Comparison of ENCODE assay signal across 10 mouse cellular contexts in genomic region chr12:104940027-104940386, GRCm38 (mm10).
A peak's percentile ranks its signal among the peaks of the same experiment; 100 is the strongest.
DNase-seq lines count a peak whose midpoint lies in the region; ATAC-seq and TF ChIP-seq lines count a peak whose summit lies in the region.
"Had no signal": no experiment of that assay in that cellular context is flagged by ENCODE, and none has a peak within 500 bp of the region (broad histone marks: within the 10 kb centered on the region; RNA-seq: fewer than 3 reads in every experiment).

No protein-coding gene starts in this region.

- no peak overlapping the region for H3K27ac ChIP-seq in heart, postnatal 0 days (ENCODE audit: low read depth)
- H3K27ac ChIP-seq in heart, adult 2 months: no peak overlapping the region
- no peak overlapping the region for H3K27ac ChIP-seq in neural tube, embryonic 11.5 days (ENCODE audit: low read depth, low read length)
- H3K27ac ChIP-seq in heart, embryonic 11.5 days (ENCODE audit: low read depth, low read length): no peak overlapping the region
- H3K27ac ChIP-seq: heart, embryonic 15.5 days had no signal

- no peaks in the 10 kb centered on the region for H3K79me2 ChIP-seq in heart, adult 2 months (replicated peaks; ENCODE audit: control insufficient read depth, insufficient read depth, low read length)

- no peaks in the 10 kb centered on the region for H3K27me3 ChIP-seq in heart, postnatal 0 days (ENCODE audit: control insufficient read depth, insufficient read depth, low read length)
- no peaks in the 10 kb centered on the region for H3K27me3 ChIP-seq in heart, adult 2 months (ENCODE audit: control insufficient read depth, insufficient read depth, low read length)
- no peaks in the 10 kb centered on the region for H3K27me3 ChIP-seq in neural tube, embryonic 11.5 days (ENCODE audit: control insufficient read depth, insufficient read depth, low read length)
- H3K27me3 ChIP-seq in heart, embryonic 11.5 days (ENCODE audit: control insufficient read depth, insufficient read depth, low read length): peaks cover 5% of the 10 kb centered on the region; the same call in 1 of the 2 replicates

- H3K36me3 ChIP-seq in heart, postnatal 0 days (replicated peaks; ENCODE audit: control insufficient read depth, insufficient read depth, low read length): peaks cover 50% of the 10 kb centered on the region
- H3K36me3 ChIP-seq in heart, adult 2 months (ENCODE audit: control insufficient read depth, insufficient read depth, low read length): no peaks in the 10 kb centered on the region
- no peaks in the 10 kb centered on the region for H3K36me3 ChIP-seq in neural tube, embryonic 11.5 days (ENCODE audit: control insufficient read depth, insufficient read depth, low read length)
- no peaks in the 10 kb centered on the region; the same call in 1 of the 2 replicates for H3K36me3 ChIP-seq in heart, embryonic 11.5 days (ENCODE audit: control insufficient read depth, insufficient read depth, low read length)

- no peaks in the 10 kb centered on the region for H3K4me1 ChIP-seq in heart, postnatal 0 days (ENCODE audit: control insufficient read depth, insufficient read depth)
- no peaks in the 10 kb centered on the region for H3K4me1 ChIP-seq in heart, adult 2 months (ENCODE audit: control insufficient read depth, insufficient read depth, low read length)
- 0 out of 2 replicates have a peak, but pooled peaks cover 3% of the 10 kb centered on the region for H3K4me1 ChIP-seq in neural tube, embryonic 11.5 days (ENCODE audit: control insufficient read depth, insufficient read depth, low read length)
- H3K4me1 ChIP-seq in heart, embryonic 11.5 days (ENCODE audit: control insufficient read depth, insufficient read depth, low read length): no peaks in the 10 kb centered on the region
- H3K4me1 ChIP-seq: heart, embryonic 15.5 days had no signal

- no peak overlapping the region for H3K9ac ChIP-seq in heart, postnatal 0 days (replicated peaks; ENCODE audit: low read depth, low read length)
- H3K9ac ChIP-seq in heart, adult 2 months (ENCODE audit: low read depth, low read length): no peak overlapping the region
- H3K9ac ChIP-seq in neural tube, embryonic 11.5 days (ENCODE audit: low read length): 0 out of 2 replicates have a peak overlapping the region, but pooled peaks have one; percentile 12
- H3K9ac ChIP-seq in heart, embryonic 11.5 days (ENCODE audit: low read depth, low read length): no peak overlapping the region
- H3K9ac ChIP-seq: heart, embryonic 15.5 days had no signal

- 22% methylated on average over 4 of the region's 4 CpGs for WGBS in heart, postnatal 0 days
- whole genome bisulfite sequencing in heart, adult 2 months: 34% methylated on average over 4 of the region's 4 CpGs
- WGBS in neural tube, embryonic 11.5 days: 3% methylated on average over 4 of the region's 4 CpGs
- 7% methylated on average over 4 of the region's 4 CpGs for WGBS in heart, embryonic 11.5 days (ENCODE audit: insufficient replicate concordance)

- ATAC-seq in heart, postnatal 0 days (ENCODE audit: insufficient read depth, low read depth): peak; percentile 36; the same call in 1 of the 2 replicates
- ATAC-seq in neural tube, embryonic 11.5 days (ENCODE audit: insufficient read depth, low FRiP score, low TSS enrichment): no peak
- 0 out of 2 replicates have a peak, but pooled peaks have one; percentile 8 for ATAC-seq in megakaryocyte-erythroid progenitor cell, adult 5-6 weeks (replicated peaks; ENCODE audit: low FRiP score, low TSS enrichment, poor library complexity, severe bottlenecking)
- ATAC-seq in heart, embryonic 11.5 days (replicated peaks; ENCODE audit: insufficient number of reproducible peaks, low FRiP score, low TSS enrichment): no peak

- TF ChIP-seq CTCF in heart, postnatal 0 days (IDR thresholded peaks at IDR 0.05; ENCODE audit: low read depth): no peak
- TF ChIP-seq CTCF in heart, adult 2 months (IDR thresholded peaks at IDR 0.05): no peak

- DNase-seq in heart, postnatal 0 days (ENCODE audit: low spot score): no peak
- DNase-seq in heart, adult 2 months: no peak
- no peak for DNase-seq in neural tube, embryonic 11.5 days (ENCODE audit: low spot score)
- DNase-seq in neural tube, embryonic 10.5 days (ENCODE audit: extremely low spot score, low spot score): no peak
- no peak for DNase-seq in heart, adult 11 months
- no peak for DNase-seq in heart, postnatal 14 days

- no peak overlapping the region for H3K4me2 ChIP-seq in heart, postnatal 0 days (ENCODE audit: low read depth, low read length)
- no peak overlapping the region for H3K4me2 ChIP-seq in neural tube, embryonic 11.5 days (ENCODE audit: low read depth)
- no peak overlapping the region for H3K4me2 ChIP-seq in heart, embryonic 11.5 days
- H3K4me2 ChIP-seq: heart, embryonic 15.5 days had no signal

- intact Hi-C loops in heart, adult 2 months (cut with DNase I): no loop called here
- intact Hi-C loops in heart, postnatal 14 days (cut with DNase I): loop anchor here (5.0 kb wide), 1 partner anchor 238 kb away; no protein-coding TSS in a partner anchor

- no peak overlapping the region for H3K4me3 ChIP-seq in heart, postnatal 0 days (ENCODE audit: low read depth, low read length)
- no peak overlapping the region for H3K4me3 ChIP-seq in heart, adult 2 months
- no peak overlapping the region for H3K4me3 ChIP-seq in neural tube, embryonic 11.5 days (ENCODE audit: low read depth, low read length)
- H3K4me3 ChIP-seq in heart, embryonic 11.5 days (ENCODE audit: low read depth, low read length): no peak overlapping the region
- H3K4me3 ChIP-seq: heart, embryonic 15.5 days had no signal

- peaks cover 4% of the 10 kb centered on the region; the same call in 1 of the 2 replicates for H3K9me3 ChIP-seq in heart, postnatal 0 days (replicated peaks; ENCODE audit: control insufficient read depth, low read length)
- no peaks in the 10 kb centered on the region for H3K9me3 ChIP-seq in neural tube, embryonic 11.5 days (ENCODE audit: control insufficient read depth, low read length)
- H3K9me3 ChIP-seq in heart, embryonic 11.5 days (replicated peaks; ENCODE audit: control insufficient read depth, low read length): no peaks in the 10 kb centered on the region; the same call in 1 of the 2 replicates
- H3K9me3 ChIP-seq: G1E; heart, embryonic 15.5 days had no signal

- TF ChIP-seq EP300 in heart, postnatal 0 days (IDR thresholded peaks at IDR 0.05; ENCODE audit: low read depth): no peak
- no peak for TF ChIP-seq EP300 in heart, adult 2 months (IDR thresholded peaks at IDR 0.05; ENCODE audit: insufficient read depth, low read depth, low read length)

- no peak for TF ChIP-seq POLR2A in heart, adult 2 months (IDR thresholded peaks at IDR 0.05; ENCODE audit: insufficient read depth, low read depth, low read length)

Comparison
In these comparisons a context has a peak if more than half of its experiments do, and no peak if none do; other contexts are left out.
1. ATAC-seq: peak in heart, postnatal 0 days (single experiment) and megakaryocyte-erythroid progenitor cell, adult 5-6 weeks (single experiment); none in neural tube, embryonic 11.5 days (single experiment) and heart, embryonic 11.5 days (single experiment).